Mouse (Mus musculus) liver (tissue): ENCODE measurements around the gene Ifit2.
A peak's percentile ranks its signal among the peaks of the same experiment; 100 is the strongest.

Source experiments
- DNase-seq: peaks from one replicate; pipeline ENCODE4 v3.0.0-alpha.2; 2020; ENCODE audit warnings: mixed read lengths

The Ifit2 gene

DNA sequence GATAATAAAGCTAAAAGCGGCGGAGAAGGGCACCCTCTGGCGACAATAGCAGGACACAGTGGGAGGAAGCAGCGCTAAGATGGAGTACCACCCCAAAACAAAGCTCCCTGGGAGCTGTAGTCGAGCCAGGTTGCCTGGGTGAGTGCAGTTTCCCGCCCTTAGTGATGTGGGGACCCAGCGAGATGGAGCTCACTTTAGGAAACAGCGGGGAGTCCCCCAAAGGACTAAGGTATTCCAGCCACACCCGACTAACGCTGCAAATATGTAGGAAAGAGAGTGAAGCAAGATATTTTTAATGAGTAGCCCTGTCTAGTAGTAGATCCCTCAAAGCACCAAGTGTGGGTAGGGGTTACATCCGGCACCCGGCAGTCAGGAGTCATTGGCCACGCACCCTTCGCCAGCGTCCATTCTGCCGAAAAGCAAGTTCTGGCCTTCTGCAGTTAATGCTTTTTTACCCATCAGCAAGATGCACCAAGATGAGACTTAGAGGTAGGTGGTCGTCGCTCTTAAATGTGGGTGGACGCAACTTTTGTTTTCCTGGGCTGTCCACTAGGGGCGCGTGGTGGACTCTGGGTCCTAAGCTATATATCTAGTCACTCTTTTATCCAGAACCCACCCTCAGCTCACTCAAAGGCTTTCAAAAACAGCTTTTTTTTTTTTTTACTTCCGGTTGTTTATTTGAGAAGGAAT, at the start of gene Ifit2:
Ifit2 (plus strand) TSS at position 161 of the 690 bp plus-strand sequence.
- peak; percentile 77 for DNase-seq

DNA sequence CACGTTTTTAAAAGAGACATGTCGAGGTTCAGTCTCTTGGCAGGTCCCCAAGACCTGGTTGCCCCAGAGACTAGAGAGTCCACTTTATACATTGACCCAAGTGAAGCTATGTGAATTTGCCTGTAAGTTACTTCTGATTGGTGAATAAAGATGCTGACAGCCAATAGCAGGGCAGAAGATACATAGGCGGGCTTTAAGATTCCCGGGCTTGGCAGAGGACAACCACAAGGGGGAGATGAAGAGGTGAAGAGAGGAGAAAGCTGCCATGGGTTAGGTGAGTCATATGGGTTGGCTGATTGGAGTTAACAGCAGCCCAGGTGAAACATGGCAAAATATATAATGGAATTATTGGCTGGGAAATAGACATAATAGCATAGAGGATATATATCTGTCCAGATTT, 49.7 kb upstream of the Ifit2 start:
- peak; percentile 69 for DNase-seq

DNA sequence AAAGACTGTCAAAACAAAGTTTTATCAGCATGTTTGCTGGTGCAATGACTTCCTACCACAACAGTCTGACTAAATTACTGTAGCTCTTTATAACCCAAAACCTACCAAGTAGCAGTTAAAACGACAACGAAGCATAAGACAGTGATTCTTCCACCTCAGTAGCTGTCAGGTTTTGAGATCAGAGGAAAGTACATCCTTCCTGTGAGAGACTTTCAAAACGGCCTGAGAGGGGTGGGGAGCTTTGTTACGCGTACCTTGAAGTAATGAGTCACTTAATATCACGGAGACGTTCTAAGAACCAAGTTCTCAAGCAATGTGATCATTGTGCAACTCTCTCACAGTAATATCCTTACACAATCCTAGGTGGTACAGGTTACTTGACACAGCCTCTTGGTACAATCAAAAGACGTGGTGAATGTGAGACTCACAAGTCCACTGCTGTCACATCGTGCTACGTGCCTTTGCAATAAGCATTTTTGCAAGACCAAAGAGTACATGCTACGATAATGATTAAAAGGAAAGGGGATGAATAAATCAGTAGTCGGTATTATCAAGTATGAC, 45.3 kb upstream of the Ifit2 start:
- no peak for DNase-seq

DNA sequence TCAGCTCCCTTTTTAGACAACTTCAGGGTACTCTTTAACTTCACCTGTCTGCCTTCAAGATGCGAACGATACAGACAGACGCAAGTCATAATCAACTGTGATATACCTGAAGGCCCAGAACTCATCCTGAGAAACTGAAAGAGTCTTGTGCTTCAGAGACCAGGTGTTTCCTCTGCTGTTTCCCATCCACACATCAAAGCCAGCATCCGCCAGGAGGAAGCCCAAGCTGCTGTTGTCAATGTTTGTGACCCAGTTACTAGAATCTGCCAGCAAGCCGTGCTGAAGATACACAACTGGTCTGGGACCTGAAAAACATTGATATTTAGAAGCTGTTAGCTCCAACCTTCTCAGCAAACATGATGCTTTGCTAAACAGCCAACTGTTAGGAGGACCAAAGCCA, 39.8 kb upstream of the Ifit2 start:
- DNase-seq = no peak

DNA sequence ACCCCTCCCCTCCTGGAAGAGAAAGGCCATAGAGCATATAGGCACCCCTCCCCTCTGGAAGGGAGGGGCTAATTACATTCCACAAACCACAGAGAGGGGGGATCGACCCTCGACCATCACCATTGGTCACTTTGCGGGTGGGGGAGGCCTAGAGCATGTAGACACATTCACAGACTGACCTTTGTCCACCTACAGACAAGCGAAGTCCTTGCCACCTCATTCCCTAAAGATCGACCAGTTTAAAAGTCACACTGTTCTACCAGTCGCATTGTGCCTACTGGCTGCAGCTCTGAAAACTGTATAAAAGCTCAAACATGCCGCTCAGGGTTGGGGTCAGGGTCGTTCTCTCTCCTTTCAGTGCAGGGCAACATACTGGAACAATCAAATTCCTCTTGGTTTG, 39.0 kb upstream of the Ifit2 start:
- DNase-seq = peak; percentile 54

DNA sequence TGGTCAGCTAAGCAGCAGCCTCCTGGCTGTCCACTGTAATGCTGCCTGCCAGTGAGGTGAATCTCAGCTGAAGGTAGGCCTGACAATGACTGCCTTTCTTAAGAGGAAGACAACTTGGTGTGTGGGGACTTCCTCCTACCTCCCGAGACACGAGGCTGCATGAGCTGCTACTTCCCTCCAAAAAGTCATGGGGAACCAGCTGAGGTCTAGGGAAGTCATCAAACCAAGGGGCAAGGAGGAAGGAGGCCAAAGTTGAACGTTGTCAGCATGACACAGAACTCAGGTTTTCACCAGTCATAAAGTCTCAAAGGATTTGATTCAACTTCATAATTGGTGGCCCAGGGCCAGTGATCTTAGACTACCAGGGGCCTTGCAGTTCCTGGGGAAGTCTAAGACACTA, 34.8 kb upstream of the Ifit2 start:
- no peak for DNase-seq

DNA sequence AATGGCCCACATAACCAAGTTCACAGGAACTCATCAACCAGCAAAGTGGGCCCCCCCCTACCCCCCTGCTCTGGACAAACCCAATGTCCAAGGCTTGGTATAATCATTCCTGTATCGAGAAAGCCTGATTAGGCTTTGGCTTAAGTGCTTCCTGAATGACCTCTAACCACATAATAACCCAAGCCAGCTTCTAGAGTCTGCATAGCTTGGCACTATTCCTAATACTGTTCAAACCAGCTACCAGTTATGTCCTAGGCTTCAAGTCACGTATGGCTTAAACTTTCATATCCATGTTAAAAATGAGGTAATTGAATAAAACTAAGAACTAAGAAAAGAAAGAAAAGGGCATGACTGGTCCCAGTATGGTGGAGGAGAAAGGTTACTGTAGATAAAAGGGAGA, 34.1 kb upstream of the Ifit2 start:
- DNase-seq = no peak

DNA sequence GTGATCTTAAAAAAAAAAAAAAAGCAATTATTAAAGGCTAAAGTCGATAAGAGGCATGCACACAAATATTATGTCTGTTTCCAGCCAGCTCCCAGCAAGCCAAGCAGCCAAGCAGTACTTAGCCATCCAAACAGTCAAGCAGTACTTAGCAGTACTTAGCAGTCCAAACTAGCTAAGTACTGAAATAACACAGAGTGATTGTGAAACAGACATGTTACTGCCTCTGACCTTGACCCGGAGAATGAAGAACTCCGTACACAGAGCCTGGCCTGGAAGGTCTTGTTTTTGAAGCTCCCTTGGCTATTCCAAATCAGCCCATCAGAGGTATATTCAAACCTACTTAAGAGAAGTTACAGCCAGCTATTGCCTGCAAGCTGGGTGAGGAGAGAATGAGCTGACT, 33.3 kb upstream of the Ifit2 start:
- no peak for DNase-seq

DNA sequence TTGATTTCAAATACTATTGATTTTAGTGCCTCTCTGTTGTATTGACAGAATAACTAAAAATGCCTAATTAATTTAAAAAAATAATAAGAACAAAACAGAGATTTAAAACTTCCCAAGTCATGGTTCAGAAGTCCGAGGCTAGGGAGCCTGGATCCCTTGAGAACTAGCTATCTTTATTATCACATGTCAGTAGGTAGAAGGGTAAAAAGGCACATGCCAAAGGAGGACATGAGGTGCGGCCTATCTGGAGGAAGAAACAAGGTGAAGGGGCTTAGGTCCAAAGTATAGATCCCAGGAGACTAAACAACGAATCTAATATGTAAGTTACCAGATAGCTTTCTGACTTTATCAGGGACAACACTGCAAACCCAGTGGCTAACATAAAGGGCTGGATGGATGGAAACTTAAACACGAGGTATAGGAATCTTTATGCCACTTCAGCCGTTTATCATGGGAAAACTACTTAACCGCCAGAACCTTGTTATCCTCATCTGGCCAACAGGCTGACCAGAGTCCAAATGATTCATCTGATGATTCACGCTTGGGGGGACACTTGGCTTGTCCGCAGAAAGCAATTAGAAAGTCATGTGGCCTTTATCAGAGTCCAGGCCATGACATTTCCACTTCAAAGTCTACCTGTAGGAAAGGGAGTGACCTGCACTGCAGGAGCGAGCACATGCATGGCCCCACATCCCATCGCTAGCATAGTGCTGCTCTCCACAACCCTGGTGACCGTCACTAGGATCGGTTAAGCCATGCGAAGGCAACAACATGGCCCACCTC, 32.5 kb upstream of the Ifit2 start:
- DNase-seq = no peak

DNA sequence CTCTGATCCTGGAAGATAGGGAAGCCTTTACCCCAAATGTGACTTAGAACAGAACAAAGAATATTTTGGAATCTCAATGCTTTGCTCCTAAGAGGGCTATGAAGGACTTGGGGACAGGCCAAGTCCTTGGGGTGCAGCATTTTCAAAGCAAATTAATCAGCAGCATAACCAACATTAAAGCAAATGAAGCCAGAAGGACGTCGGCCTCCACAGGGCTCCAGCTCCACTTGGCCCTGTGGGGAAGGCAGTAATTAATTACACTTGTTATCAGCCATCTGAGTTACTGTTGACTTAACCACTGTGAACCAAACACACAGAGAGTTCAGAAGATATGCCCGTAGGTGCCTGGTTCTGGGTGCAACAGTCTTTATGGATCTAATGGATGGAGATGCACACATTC, 31.7 kb upstream of the Ifit2 start:
- DNase-seq = no peak

DNA sequence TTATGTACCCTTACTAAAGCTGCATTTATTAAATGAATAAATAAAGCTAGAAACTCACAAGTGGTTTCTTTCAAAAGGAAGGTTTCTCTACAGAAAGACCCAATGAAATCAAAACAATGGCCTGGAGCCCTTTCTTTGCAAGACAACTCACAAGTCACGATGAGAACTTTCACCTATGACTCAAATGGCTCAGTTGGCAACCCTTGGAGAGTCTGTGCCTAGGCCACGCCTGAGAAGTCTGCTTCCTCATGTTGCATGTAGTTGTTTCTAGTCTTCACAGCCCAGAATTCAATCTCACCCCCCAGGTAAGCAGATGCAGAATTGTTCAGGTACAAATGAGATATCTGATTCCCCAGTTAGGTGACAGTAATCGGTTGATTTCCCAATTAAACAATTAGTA, 30.8 kb upstream of the Ifit2 start:
- no peak for DNase-seq

DNA sequence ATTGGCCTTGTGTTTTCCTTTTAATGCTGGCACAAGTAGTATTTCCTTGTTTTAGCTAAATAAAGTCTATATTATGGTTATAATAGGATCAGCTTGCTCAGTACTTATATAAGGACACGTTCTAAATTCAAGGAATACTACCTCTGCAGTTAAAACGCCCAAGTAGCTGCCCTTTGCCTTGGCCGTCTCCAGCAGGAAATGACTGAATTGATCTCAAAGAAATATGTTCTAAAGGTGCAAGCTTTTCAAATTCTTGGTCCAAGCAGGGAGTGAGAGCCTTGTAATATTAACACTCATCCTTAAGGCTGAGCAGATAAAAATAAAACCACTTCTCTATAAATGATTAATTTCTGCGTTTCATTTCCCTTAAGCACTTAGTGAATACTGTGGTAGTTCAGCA, 30.4 kb upstream of the Ifit2 start:
- no peak for DNase-seq

DNA sequence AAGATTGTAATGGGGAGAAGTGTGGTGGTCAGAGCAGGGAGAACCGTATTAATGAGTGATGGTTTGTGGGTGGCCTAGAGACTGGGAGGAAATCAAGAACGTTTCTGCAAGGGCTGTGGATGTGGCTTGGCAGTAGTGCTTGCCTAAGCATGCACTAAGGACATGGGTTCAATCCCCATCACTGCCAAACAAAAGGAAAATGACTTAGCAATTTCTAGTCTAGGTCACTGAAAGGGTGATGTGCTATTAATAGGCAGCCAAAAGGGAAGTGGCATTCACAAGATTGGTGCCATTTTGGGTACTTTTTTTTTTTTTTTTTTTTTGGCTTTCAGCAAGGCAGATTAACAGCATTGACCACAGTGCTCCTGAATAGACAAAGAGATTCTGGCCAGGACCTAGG, 29.1 kb upstream of the Ifit2 start:
- no peak for DNase-seq

DNA sequence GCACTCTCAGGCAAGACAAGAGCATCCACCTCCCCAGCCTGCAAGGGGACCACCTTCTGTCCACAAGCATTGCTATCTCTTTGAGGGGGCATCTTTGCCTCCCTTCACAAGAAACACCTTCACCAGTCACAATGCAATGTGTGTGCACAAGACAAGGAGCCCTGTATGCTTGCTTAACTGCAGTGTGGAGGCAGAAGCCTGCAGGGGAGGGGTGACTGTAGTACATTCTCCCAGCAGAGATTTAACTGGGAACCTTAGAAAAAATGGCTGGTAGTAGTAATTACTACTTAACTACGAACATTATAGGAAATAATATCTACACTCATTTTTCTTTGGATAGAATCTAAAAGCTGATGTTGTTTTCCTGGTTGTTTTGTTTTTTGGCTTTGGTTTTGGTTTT, 28.5 kb upstream of the Ifit2 start:
- DNase-seq = no peak

DNA sequence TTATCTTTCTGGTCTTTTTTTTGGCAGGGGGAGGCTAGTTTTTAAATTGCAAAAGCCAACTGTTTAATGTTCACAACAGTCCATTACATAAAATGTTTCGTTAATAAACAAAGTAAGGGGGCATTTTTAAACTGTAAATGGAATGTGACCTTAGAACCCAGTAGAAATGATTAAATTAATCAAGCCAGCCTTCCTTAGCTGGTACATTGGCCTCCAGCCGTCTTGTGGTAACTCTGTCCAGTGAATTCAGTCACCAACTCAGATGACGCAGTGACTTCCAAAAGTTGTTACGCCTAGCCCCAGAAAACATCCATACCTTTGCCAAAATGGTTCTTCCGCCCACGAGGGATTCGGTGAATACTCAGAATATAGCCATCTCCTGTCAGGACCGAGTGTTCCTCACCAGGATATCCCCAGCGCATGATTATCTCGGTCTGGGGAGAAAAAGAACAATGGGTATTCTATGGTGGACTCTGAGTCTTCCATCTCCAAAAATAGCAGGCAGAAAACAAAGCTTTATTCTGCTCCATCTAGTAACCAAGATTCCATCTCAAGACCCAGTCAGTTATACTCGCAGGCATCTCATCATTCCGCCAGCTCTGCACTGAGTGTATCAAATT, 27.3 kb upstream of the Ifit2 start:
- DNase-seq = no peak

DNA sequence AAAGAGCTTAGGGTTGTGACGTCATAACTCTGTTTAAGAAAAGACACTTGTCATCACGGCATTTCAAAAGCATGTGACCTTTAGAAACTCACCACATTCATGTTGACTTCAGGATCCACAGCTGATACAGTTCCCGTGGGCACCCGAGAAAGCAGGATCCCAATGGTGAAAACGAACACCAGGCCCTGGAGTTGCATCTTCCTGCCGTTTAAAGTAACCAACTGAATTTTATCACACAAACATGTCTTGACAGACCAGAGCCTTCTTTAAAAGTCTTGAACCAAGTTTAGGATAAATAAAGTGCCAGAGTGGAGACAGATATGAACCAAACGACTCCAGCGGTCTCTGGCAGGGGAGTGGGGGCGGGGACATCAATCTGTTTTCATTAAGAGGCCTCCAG, 25.8 kb upstream of the Ifit2 start:
- DNase-seq = no peak

DNA sequence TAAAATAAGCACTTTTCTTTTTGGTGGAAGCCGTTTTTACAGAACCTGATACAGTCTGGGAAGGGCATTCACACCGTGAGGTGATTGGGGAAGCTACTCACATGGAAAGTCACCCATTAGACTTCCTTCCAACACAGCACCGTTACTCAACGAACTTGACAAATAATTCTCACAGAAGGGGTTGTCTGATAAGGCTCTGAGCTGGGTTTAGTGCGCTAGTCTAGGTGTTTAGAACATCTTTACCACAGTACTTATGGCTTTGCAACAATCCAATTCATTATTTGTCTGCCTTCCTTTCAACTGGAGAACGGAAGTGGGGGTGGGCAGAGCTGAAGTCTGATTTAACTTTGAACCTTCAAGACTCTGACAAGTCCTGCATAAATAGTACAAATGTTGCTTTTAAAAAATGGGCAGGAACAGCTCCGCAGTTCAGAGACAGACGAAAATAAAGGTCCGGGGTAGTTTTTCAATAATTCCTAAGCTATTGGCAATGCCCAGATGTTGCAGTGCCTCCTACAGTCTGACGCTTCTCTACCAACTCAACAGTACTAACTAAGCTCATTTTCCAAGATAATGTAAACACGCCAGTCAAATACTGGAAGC, 24.1 kb upstream of the Ifit2 start:
- no peak for DNase-seq

DNA sequence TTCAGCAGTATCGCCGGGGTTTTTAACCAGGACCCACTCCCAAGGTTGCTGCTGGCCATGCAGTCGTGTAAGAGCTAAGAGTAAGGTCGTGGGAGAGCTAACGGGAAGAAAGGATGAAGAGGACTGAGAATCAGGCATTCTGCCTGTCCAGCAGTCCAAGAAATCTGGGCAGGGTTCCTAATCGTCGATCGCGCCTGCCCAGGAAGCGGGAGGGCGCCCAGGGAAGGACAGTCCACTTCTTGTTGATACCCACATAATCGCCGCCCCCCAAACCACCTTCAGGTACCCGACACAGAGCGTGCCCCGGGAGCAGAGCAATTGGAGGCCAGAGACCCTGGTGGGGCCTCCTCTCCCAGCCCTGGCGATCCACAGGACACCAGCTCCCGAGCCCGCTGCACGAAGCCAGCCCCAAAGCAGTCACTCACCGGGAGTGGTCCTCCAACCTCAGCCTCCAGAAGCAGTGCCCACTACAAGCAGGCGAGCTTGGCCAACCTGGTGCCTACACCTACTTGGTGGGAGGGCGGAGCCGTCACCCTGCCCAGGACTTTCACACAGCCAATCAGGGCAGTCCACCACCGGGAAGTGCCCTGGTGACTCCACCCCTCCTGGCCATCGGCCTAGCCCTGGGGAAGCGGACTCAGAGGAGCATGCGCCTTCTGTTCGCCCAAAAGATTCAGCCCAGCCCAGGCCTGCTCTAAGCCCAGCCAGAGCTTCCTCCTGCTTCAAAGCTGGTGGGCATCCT, 23.4 kb upstream of the Ifit2 start, which contains the start of gene Lipa:
Lipa (minus strand) TSS at position 534 of the 742 bp plus-strand sequence.
- peak; percentile 95 for DNase-seq

DNA sequence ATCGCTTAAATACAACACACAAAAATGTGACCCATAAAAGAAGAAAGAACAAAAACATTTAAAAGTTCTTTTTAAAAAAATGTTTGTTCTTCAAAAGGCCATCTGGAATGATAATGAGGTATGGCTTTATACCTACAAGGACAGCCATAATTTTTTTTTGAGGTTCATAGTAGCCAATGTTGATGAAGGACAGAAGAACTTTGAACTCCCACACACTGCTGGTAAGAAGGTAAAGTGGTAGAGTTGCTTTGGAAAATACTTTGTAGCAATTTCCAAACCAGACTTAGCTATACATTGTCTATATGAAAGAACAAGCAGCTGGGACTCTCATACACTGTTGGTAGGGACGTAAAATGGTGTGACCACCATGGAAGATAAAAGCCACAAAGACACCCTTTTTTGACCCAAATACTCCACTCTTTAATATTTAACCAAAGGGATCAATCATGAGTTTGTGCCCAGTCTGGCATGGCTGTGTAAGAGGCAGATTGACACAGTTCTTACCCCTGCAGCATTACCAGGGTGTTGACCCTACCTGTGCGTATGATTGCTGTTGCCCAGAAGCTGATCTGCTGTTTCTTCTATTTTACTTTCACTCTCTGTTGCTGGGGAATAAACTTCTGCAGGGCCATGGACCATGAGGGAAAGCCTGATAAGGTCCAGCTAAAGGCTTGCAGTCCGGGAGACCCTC, 18.3 kb upstream of the Ifit2 start:
- no peak for DNase-seq

DNA sequence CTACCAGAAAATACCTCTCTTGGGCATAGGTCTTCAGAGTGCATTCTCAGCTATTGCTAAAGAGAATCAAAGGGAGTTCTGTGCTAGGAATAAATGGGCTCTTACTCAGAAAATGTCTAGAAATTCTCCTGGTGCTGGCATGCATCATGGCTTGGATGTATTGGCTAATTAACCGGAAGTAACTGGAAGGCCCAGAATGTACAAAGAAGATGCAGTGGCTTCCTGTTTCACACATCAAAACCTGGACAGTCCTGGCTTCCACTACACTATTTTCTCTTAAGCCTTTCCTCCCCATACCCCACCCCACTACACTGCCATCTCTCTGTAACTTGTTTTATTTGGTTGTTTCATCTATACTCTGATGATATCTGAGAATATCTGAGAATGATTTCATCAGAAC, 11.1 kb upstream of the Ifit2 start:
- no peak for DNase-seq

DNA sequence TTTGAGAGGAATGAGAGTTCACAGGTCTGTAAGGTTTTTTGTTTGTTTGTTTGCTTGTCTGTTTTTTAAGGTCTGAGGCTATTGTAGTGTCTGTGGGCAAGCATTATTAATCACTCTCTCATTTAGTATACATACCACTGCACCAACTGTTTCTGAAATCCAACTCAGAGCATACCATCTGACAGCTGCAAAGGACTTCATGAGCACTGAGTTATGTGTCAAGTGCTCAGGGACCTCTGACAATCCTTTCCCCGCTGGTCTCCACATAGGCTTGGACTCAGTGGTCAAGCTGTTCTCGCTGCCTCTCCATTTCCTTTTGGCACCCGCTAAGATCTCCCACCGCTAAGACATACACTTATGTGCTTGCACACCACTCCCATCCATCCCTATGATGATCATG, 4.3 kb upstream of the Ifit2 start:
- no peak for DNase-seq

DNA sequence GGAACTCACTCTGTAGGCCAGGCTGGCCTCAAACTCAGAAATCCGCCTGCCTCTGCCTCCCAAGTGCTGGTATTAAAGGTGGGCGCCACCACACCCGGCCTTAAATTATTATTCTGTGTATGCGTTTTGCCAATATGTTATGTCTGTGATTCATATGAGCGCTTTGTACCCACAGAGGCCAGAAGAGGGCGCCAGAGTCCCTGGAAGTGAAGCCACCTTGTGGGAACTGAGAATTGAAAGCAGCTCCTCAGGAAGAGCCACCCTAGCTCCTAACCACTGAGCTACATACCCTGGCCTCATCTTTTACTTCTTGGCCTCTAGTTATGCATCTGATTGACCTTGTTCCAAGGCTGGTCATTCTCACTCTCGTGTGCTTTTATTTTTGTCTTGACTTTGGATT, 2.5 kb upstream of the Ifit2 start:
- peak; percentile 84 for DNase-seq
